Mouse (Mus musculus): Measurements from ENCODE around the gene Plk5.

- no peak for TF ChIP-seq POLR2A (IDR thresholded peaks at IDR 0.05; ENCODE audit: insufficient read depth, low read length)
- TF ChIP-seq CTCF (IDR thresholded peaks at IDR 0.05; ENCODE audit: low read depth, low read length) = no peak
- TF ChIP-seq EP300 (IDR thresholded peaks at IDR 0.05; ENCODE audit: insufficient read depth, low read depth, low read length) = no peak
Observed at GRCm38 (mm10) chr10:80395025-80395627, 38.9 kb downstream of the Plk5 start.

All from ES-Bruce4 (cell line).